Mouse (Mus musculus) stomach, postnatal 0 days (tissue): ENCODE measurements around the gene Tsc1.

Experiments used
- CTCF ChIP-seq: IDR thresholded peaks from 2 replicates; pipeline ENCODE4 v1.5.1; 2016; ENCODE audit warnings: antibody characterized with exemption, low read depth, mild to moderate bottlenecking, moderate library complexity
- EP300 ChIP-seq: optimal IDR thresholded peaks from 2 replicates; pipeline ENCODE3; 2016; ENCODE audit warnings: antibody characterized with exemption

DNA sequence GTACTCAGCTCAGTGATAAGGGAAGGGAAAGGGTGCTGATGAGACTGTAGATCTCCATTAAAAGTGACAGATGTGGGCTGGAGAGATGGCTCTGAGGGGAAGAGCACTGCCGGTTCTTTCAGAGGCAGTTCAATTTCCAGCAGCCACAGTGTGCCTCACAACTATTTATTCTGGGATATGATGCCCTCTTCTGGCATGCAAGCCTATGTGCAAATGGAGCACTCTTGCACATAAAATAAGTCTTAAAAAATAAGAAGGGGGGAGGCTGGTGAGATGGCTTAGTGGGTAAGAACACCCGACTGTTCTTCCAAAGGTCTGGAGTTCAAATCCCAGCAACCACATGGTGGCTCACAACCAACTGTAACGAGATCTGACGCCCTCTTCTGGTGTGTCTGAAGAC lies 7.9 kb upstream of the Tsc1 start:
- peak; percentile 36 for TF ChIP-seq CTCF
- no peak for TF ChIP-seq EP300
